Mouse (Mus musculus) ES-E14 (cell line): ENCODE data around the gene Bpifa3. TPM values are rescaled to one million over a fixed set of nuclear protein-coding genes. Genes with fewer than 3 reads are reported as not detected.
"Not testable (repeated sequence)": the region's sequence is repeated elsewhere in the genome, so short reads cannot be mapped to it uniquely, and the experiment has no call there.

Experiments used
- DNase-seq: peaks from one replicate; pipeline ENCODE4 v3.0.0-alpha.2; 2013; ENCODE audit warnings: low read depth, low spot score
- H3K27ac ChIP-seq: 2 replicates; pipeline ENCODE4 v1.5.1; 2012; ENCODE audit warnings: low read depth, mild to moderate bottlenecking, low read length, moderate library complexity, mixed read lengths; ENCODE audit not compliant: poor library complexity, insufficient read depth, severe bottlenecking
- H3K36me3 ChIP-seq: 2 replicates; pipeline ENCODE4 v1.6.1; 2012; ENCODE audit warnings: mild to moderate bottlenecking, low read length, moderate library complexity, mixed read lengths; ENCODE audit not compliant: control insufficient read depth, poor library complexity, insufficient read depth, severe bottlenecking
- H3K4me1 ChIP-seq, 2 experiments: fragments of 150-350 bp in 1 of 2; sonication (generic) in 1 of 2; 2 replicates each; pipeline ENCODE4 v1.6.1; 2012; ENCODE audit warnings: low read length in 2 of 2, mild to moderate bottlenecking in 1 of 2, mixed read lengths in 1 of 2; ENCODE audit not compliant: control insufficient read depth in 2 of 2, insufficient read depth in 2 of 2, poor library complexity in 1 of 2
- H3K4me3 ChIP-seq, 2 experiments: fragments of 150-350 bp in 1 of 2; sonication (generic) in 1 of 2; 2 replicates each; pipeline ENCODE4 v1.5.1; 2012; ENCODE audit warnings: low read length in 2 of 2, low read depth in 1 of 2, mild to moderate bottlenecking in 1 of 2, mixed read lengths in 1 of 2; ENCODE audit not compliant: insufficient read depth in 1 of 2, poor library complexity in 1 of 2, severe bottlenecking in 1 of 2
- H3K9ac ChIP-seq: 2 replicates; pipeline ENCODE4 v1.6.1; 2012; ENCODE audit warnings: low read depth, mild to moderate bottlenecking, low read length, mixed read lengths; ENCODE audit not compliant: poor library complexity, insufficient read depth, severe bottlenecking
- H3K9me3 ChIP-seq: fragments of 150-350 bp; sonication (generic); 2 replicates; pipeline ENCODE4 v1.6.1; 2012; ENCODE audit warnings: low read depth, mild to moderate bottlenecking, low read length; ENCODE audit not compliant: control insufficient read depth, insufficient read depth
- CHD2 ChIP-seq: IDR thresholded peaks from 2 replicates; pipeline ENCODE4 v1.6.1; 2014; ENCODE audit warnings: mild to moderate bottlenecking, low read depth, low read length, inconsistent platforms
- HCFC1 ChIP-seq: IDR thresholded peaks from 2 replicates; pipeline ENCODE4 v1.6.1; 2012; ENCODE audit warnings: low read length, inconsistent platforms, borderline replicate concordance; ENCODE audit not compliant: insufficient read depth
- MAFK ChIP-seq: IDR thresholded peaks from 2 replicates; pipeline ENCODE4 v1.6.1; 2014; ENCODE audit warnings: mild to moderate bottlenecking, low read depth, low read length, inconsistent platforms; ENCODE audit not compliant: insufficient read depth
- ZC3H11A ChIP-seq: IDR thresholded peaks from 2 replicates; pipeline ENCODE4 v1.6.1; 2012; ENCODE audit warnings: low read depth, mild to moderate bottlenecking, inconsistent platforms, low read length, borderline replicate concordance
- ZNF384 ChIP-seq: IDR thresholded peaks from 2 replicates; pipeline ENCODE4 v1.6.1; 2012; ENCODE audit warnings: low read depth, low read length, inconsistent platforms
- in situ Hi-C, 2 experiments: fragments of 600-800 bp; cut with MboI; formaldehyde crosslinking; loops; one replicate each; pipeline ENCODE4 v1.15.1; 2025; ENCODE audit warnings: low sequenced_read_pairs in 2 of 2, inconsistent platforms in 1 of 2; ENCODE audit not compliant: unreplicated experiment in 2 of 2
- total RNA-seq: library from RNA; depleted of rRNA; stranded (reverse); fragments of 300-350 nt; gene quantifications from 2 replicates; pipeline ENCODE4 v1.2.3, GENCODE M21; 2012

Gene Bpifa3
- total RNA-seq, 1 experiment: not detected

DNA sequence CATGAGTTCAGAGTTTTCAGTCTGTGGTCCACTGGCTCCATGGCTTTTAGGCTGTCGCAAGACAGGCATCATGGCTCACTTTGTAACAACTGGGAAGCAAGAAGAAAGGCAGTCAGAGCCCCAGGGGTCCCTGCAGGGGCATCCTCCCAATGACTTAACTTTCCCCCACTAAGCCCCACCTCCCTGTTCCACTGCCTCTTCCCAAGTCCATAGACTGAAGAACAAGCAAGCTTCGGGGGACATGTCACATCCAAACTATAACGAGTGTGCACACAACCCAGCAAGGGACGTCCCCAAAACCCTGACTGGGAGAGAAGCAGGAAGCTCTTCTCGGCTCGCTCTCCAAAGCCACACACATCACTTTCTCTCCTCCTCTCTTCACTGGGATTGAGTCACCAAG, 41.5 kb downstream of the Bpifa3 start:
- no peak overlapping the region for H3K27ac ChIP-seq
- DNase-seq: no peak

DNA sequence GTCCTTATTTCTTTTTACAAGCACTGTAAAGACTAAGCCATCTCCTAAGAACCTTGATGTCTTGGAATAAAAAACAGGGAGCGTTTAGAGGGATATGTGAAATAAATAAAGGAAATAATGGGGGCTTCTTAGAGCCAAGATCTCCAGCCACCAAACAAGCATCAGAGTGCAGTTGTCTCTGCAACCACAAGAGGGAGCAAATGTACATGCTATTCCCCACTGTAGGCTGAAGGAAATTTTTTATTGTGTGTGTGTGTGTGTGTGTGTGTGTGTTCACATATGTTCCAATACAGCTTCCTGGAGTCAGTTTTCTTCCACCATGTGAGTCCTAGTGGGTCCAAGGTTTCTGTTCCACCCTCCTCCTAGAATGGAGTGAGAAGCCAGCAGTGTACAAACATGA, 43.2 kb downstream of the Bpifa3 start:
- Histone ChIP-seq H3K9ac (no peak overlapping the region), H3K9me3 (no peaks in the 10 kb centered on the region), H3K4me3 (no peak overlapping the region), H3K4me1 (no peaks in the 10 kb centered on the region), H3K27ac (no peak overlapping the region), H3K36me3 (no peaks in the 10 kb centered on the region)
- TF ChIP-seq CHD2 (no peak), ZC3H11A (no peak), MAFK (no peak), HCFC1 (no peak), ZNF384 (no peak)
- in situ Hi-C loops: no loop called here
- no peak for DNase-seq

More for the DNA sequence above, 41.5 kb downstream of the Bpifa3 start:
- Histone ChIP-seq H3K4me3 (no peak overlapping the region), H3K4me1 (no peaks in the 10 kb centered on the region), H3K9ac (no peak overlapping the region), H3K36me3 (no peaks in the 10 kb centered on the region), H3K9me3 (no peaks in the 10 kb centered on the region)
- TF ChIP-seq ZC3H11A: no peak
- TF ChIP-seq ZNF384: no peak
- TF ChIP-seq CHD2: no peak
- TF ChIP-seq HCFC1: no peak
- TF ChIP-seq MAFK: no peak
- in situ Hi-C loops: no loop called here

DNA sequence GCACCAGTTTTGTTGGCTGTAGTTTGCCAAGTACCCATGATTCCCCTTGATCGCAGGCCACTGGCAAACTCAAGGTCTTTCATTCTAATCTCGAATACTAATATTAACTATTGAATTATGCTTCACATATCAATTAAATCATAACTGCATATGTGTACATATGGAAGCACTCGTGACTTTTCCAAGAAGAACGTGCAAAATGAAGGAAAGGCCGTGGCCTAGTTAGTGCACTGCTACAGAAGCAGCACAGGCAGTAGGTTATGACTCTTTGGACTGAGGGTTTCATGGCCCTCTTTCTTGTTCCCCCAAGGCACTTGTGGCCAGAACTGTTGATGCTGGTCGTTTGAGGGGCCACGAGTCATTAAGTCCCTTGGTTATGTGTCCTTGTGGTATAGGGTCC, 51.8 kb downstream of the Bpifa3 start:
- H3K36me3 ChIP-seq, H3K27ac ChIP-seq, DNase-seq, H3K4me1 ChIP-seq, H3K4me3 ChIP-seq, H3K9ac ChIP-seq, H3K9me3 ChIP-seq, in situ Hi-C loops: not testable (repeated sequence)

DNA sequence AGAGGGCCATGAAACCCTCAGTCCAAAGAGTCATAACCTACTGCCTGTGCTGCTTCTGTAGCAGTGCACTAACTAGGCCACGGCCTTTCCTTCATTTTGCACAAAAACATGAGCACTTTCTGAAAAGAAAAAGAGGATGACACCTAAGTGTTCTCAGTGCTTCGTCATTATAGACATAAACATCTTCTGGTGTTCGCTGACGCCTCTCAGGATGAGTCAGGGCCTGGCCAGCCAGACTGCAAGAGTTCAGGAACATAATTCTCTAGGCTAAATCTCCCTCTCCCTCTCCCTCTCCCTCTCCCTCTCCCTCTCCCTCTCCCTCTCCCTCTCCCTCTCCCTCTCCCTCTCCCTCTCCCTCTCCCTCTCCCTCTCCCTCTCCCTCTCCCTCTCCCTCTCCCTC, 52.9 kb downstream of the Bpifa3 start:
- DNase-seq, H3K4me3 ChIP-seq, H3K4me1 ChIP-seq, H3K36me3 ChIP-seq, in situ Hi-C loops, H3K9ac ChIP-seq, H3K9me3 ChIP-seq, H3K27ac ChIP-seq: not testable (repeated sequence)

DNA sequence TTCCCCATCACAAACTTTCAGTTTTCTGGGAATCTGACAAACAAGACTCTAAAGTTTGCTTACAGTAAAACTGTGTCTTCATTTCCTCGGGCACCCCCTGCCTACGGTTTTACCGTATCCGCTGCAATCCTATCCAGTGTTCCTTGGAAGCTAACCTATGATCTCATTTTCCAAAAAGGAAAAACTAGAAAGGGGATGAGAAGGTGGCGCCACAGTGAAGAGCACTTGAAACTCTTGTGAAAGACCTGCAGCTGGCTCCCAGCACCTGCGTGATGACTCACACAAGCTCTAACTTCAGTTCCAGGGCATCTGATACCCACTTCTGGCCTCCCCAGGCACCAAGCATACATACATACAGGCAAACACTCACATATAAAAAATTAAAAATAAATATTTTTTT, 55.2 kb downstream of the Bpifa3 start:
- Histone ChIP-seq H3K9ac (no peak overlapping the region), H3K9me3 (no peaks in the 10 kb centered on the region), H3K4me3 (no peak overlapping the region), H3K27ac (no peak overlapping the region), H3K4me1 (0 out of 4 replicates have a peak, but pooled peaks cover 0 to 4% of the 10 kb centered on the region in 2 experiments), H3K36me3 (no peaks in the 10 kb centered on the region)
- TF ChIP-seq CHD2 (no peak), HCFC1 (no peak), ZNF384 (no peak), MAFK (no peak), ZC3H11A (no peak)
- no peak for DNase-seq
- in situ Hi-C loops: no loop called here
